Mouse (Mus musculus): ENCODE data around the gene Fam57a.
A peak's percentile ranks its signal among the peaks of the same experiment; 100 is the strongest.

Fam57a gene

GRCm38 (mm10) chr11:76243811-76244546, 64.5 kb downstream of the Fam57a start:
- no peak for DNase-seq (ENCODE audit: low spot score in 2 of 2)

GRCm38 (mm10) chr11:76246439-76246838, 67.0 kb downstream of the Fam57a start:
- DNase-seq (ENCODE audit: low spot score in 2 of 2) = no peak

DNA sequence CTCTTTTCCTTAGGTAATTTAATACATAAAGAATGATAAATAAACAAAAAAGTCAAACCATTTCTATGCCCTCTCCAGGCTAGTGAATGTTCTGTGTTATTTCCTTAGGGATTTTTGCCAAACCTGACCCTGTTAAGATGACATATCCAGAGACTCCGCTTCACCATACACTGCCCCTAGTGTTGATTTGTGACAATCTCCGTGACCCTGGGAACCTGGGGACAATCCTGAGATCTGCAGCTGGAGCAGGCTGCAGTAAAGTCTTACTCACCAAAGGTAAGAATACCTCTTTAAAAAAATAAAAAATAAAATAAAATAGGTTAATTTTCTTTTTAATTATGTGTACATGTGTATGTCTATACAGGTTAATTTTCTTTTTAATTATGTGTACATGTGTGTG, 67.8 kb downstream of the Fam57a start:
- DNase-seq (ENCODE audit: low spot score in 2 of 2) = no peak

GRCm38 (mm10) chr11:76252036-76252435, 72.6 kb downstream of the Fam57a start:
- DNase-seq (ENCODE audit: low spot score in 2 of 2) = no peak

DNA sequence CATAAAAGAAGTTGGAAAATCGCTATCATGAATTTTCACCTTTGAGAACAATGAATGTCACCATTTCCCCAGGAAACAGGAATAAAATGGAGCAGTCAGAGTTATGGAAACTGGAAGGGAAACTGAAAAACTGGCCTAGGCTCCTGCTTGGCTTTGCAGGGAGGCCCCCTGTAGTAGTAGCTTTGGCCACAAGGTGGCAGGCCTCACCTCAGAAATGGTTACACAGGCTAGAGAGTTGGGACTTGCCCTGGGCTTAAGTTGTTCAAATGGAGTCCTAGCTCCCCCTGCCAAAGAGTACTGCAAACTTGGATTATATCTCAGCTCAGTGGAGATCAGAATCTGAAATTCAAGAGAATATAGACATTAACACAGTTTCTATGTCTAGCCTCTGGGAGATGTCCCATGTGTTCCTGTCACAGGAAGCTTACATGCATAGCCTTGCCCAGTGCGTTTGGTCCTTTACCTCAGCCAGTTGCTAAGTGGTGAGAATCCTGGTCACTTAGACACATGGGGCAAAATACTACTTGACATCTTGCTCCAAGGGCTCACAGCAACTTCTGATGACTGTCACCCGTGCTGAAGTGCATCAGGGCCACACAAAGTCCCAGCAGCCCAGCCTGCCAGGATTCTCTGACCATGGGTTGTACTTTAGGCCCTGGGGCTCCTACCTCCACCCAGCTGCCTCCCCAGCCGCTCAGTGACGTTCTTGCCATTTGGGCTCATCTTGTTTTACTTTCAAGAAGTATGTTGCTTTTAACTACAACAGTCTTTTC, 73.9 kb downstream of the Fam57a start:
- DNase-seq (ENCODE audit: low spot score in 2 of 2) = peak in 1 of 2 experiments; percentile 84

- DNase-seq (ENCODE audit: low spot score in 2 of 2) = no peak
These were observed 74.4 kb downstream of the Fam57a start for GRCm38 (mm10) chr11:76253918-76254264.

- DNase-seq (ENCODE audit: low spot score in 2 of 2) = no peak
These were observed 76.0 kb downstream of the Fam57a start for GRCm38 (mm10) chr11:76255431-76256001.

DNA sequence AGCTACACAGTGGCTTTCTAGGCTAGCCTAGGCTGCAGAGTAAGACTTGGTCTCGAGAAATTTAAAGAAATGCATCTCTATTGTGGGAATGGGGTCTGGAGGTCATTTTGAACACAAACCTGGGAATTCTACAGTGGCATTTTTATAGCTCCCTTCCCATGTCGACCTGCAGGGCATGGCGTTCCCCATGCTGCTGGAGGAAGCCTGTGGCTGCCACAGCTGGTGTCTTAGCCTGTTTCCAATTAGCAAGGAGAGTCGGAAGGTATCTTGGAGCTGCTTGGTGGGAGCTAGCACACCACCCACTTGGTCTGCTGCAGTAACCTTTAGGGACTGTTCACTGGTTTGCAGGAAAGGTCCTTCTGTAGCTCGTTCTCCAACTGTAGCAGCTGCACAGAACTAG, 76.7 kb downstream of the Fam57a start:
- no peak for DNase-seq (ENCODE audit: low spot score in 2 of 2)

GRCm38 (mm10) chr11:76257386-76257785, 77.9 kb downstream of the Fam57a start:
- no peak for DNase-seq (ENCODE audit: low spot score in 2 of 2)

DNA sequence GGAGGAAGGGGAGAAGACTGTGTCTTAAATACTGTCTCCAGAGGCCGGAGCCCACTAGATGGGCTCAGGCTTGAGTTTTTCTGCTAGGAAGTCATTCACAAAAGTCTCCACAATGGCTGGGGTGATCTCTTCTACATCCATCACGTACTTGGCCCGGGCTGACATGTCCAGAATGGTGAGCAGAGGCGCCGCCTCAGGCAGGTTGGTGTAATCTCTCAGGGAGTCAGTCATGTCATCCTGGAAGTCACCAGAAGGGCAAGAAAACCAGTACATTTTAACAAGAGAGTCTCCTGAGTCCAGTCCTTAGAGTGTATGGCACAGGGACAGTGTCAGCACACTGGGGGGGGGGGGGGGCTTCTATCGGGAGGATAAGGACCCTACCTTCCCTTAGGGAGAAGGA, 79.0 kb downstream of the Fam57a start:
- DNase-seq (ENCODE audit: low spot score in 2 of 2) = no peak

DNA sequence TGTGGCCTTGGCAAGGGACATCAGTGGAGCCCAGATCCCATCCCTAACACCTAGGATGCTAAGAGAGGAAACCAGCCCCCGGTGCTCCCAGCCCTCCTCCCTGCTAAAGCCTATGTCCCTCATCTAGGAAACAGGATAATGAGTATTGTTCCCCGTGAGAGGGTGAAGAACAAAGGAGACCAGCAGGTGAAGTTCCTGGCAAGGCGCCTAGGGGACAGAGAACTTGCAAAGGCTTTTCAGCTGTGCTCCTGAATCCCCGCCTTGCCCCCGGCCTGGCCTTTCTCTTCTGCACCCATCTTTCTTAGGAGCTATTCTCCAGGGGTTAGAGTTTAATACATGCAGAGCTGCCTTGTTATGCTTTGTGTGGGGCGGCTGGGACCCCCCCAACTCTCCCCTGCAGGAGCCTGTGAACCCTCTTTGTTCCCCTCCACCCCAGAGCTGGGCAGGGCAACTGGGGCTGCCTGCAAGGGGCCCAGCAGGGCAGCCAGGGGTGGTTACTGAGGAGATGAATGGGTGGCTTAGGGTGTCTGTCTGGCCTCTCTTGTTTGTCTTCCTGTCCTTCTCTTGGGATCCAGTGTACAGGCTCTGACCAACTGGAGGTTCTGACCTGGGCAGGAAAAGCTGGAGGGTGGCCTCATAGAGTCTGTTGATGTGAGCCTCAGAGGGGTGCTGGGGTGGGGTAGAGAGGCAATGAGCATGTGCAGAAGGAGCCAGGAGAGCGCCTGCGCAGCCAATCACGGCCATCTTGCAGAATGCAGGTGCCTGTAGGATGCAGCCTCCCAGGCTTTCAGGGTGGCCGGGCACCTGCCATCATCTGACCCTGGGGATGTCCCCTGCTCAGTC, 81.0 kb downstream of the Fam57a start:
- no peak for DNase-seq (ENCODE audit: low spot score in 2 of 2)

GRCm38 (mm10) chr11:76261224-76261623, 81.8 kb downstream of the Fam57a start:
- DNase-seq (ENCODE audit: low spot score in 2 of 2) = no peak

DNA sequence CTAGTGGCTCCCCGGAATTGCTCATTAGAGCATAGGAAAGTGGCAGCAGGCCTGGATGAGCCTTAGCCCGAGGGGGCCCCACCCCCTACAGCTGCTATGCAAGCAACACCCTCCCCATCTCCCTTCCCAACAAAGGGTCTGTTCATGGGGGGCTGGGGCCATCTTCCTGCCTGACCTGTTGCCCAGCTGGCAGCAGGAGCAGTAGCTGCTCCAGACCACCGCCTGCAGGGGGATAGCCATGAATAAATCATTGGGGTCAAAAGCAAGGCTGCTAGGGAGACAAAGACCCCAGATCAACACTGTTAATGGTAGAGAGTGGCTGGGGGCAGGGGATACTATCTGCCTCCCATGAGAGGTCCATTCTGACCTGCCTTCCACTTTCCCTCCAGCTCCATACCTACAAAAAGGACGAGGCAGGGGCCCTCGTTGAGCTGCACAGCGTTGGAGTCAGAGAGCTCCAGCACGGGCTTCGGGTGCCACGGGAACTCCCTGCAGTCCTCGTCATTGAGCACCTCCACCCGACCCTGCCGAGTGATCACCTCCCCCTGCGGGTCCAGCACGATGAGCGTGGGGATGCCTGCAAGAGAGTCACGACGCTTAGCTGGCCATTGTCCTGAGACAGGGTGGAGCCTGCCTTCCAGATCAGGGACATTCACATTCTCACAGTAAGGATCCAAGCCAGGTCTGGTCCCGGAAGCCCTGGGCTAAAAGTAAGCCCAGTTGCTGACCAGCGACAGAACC, 83.3 kb downstream of the Fam57a start:
- DNase-seq (ENCODE audit: low spot score in 2 of 2) = no peak
